Mouse (Mus musculus) intestine, embryonic 16.5 days (tissue): Measurements from ENCODE around the gene Abcc12. TPM values are rescaled to one million over a fixed set of nuclear protein-coding genes. Genes with fewer than 3 reads are reported as not detected.

ENCODE experiments used
- ATAC-seq: fragments of 200-750 bp; cut with Nextera tagmentation; 2 replicates; pipeline ENCODE4 v1.8.0; 2017; ENCODE audit warnings: moderate TSS enrichment, moderate library complexity
- H3K27ac ChIP-seq: fragments of 300-500 bp; sonication (generic); 2 replicates; pipeline ENCODE4 v1.5.1; 2014; ENCODE audit warnings: mild to moderate bottlenecking, low read length
- H3K27me3 ChIP-seq: fragments of 300-500 bp; sonication (generic); replicated peaks from 2 replicates; pipeline ENCODE4 v1.6.1; 2014; ENCODE audit warnings: low read length, control low read depth, mixed read lengths; ENCODE audit not compliant: control insufficient read depth, insufficient read depth
- H3K36me3 ChIP-seq: fragments of 300-500 bp; sonication (generic); 2 replicates; pipeline ENCODE4 v1.6.1; 2014; ENCODE audit warnings: low read length, control low read depth; ENCODE audit not compliant: control insufficient read depth, insufficient read depth
- H3K4me1 ChIP-seq: fragments of 300-500 bp; sonication (generic); 2 replicates; pipeline ENCODE4 v1.6.1; 2014; ENCODE audit warnings: low read length, control low read depth, mixed read lengths; ENCODE audit not compliant: control insufficient read depth, insufficient read depth
- H3K4me2 ChIP-seq: fragments of 300-500 bp; sonication (generic); 2 replicates; pipeline ENCODE4 v1.6.1; 2014; ENCODE audit warnings: low read depth, low read length, control low read depth
- H3K4me3 ChIP-seq: fragments of 300-500 bp; sonication (generic); 2 replicates; pipeline ENCODE4 v1.5.1; 2014; ENCODE audit warnings: mild to moderate bottlenecking, low read length
- H3K9ac ChIP-seq: fragments of 300-500 bp; sonication (generic); 2 replicates; pipeline ENCODE4 v1.6.1; 2014; ENCODE audit warnings: low read depth, low read length
- H3K9me3 ChIP-seq: fragments of 300-500 bp; sonication (generic); 2 replicates; pipeline ENCODE4 v1.6.1; 2016; ENCODE audit warnings: low read length, control low read depth; ENCODE audit not compliant: control insufficient read depth
- WGBS: fragments of 180-500 bp; shearing (Covaris S2); extraction: QIAGEN DNeasy Blood & Tissue Kit; methylation state at CpG from one replicate; pipeline ENCODE4 v1.1.7; 2014; 5-methylcytosine and 5-hydroxymethylcytosine counted together
- polyA plus RNA-seq: library from polyadenylated mRNA; unstranded; fragments of >200 nt; fragmentation: Nextera tagmentation; extraction: Ambion mirVana; gene quantifications from 2 replicates; pipeline ENCODE4 v1.2.1, GENCODE M21; 2015

Gene Abcc12
- polyA plus RNA-seq = 0.06 and 0.09 TPM in 2 replicates

- Histone ChIP-seq H3K9ac (no peak within 1 kb of the TSS), H3K27me3 (no peaks in the 10 kb centered on the region), H3K4me2 (no peak within 1 kb of the TSS), H3K27ac (no peak within 1 kb of the TSS), H3K9me3 (no peaks in the 10 kb centered on the region), H3K4me1 (no peaks in the 10 kb centered on the region; the same call in 1 of the 2 replicates), H3K4me3 (no peak within 1 kb of the TSS), H3K36me3 (no peaks in the 10 kb centered on the region)
- ATAC-seq = no peak
These were observed at the start of gene Abcc12 for GRCm38 (mm10) chr8:86580458-86580857. Gene Abcc12 (minus strand): TSS chr8:86580686.

GRCm38 (mm10) chr8:86630212-86630611 lies 49.7 kb upstream of the Abcc12 start:
- 80% methylated on average over 5 of the region's 5 CpGs for WGBS
- H3K36me3 ChIP-seq = peaks cover 5% of the 10 kb centered on the region
- H3K9me3 ChIP-seq = no peaks in the 10 kb centered on the region
- no peak overlapping the region for H3K27ac ChIP-seq
- no peaks in the 10 kb centered on the region for H3K27me3 ChIP-seq
- no peak overlapping the region for H3K9ac ChIP-seq
- H3K4me2 ChIP-seq = no peak overlapping the region
- ATAC-seq = no peak
- H3K4me3 ChIP-seq = no peak overlapping the region
- H3K4me1 ChIP-seq = peaks cover 5% of the 10 kb centered on the region

GRCm38 (mm10) chr8:86624915-86625314 lies 44.4 kb upstream of the Abcc12 start:
- Histone ChIP-seq H3K27ac (no peak overlapping the region), H3K27me3 (no peaks in the 10 kb centered on the region), H3K9ac (peak overlapping the region; percentile 80), H3K4me1 (peaks cover 10% of the 10 kb centered on the region), H3K4me3 (peak overlapping the region; percentile 94), H3K9me3 (no peaks in the 10 kb centered on the region), H3K36me3 (no peaks in the 10 kb centered on the region), H3K4me2 (peak overlapping the region; percentile 74)
- no peak for ATAC-seq
- 32% methylated on average over 7 of the region's 7 CpGs for WGBS

GRCm38 (mm10) chr8:86623911-86624731 lies 43.6 kb upstream of the Abcc12 start, which contains the start of gene Lonp2:
Gene Lonp2 (plus strand): TSS chr8:86624043.
- H3K27me3 ChIP-seq = no peaks in the 10 kb centered on the region
- WGBS = under 1% methylated on average over 62 of the region's 62 CpGs
- H3K4me1 ChIP-seq = peaks cover 10% of the 10 kb centered on the region
- H3K27ac ChIP-seq = peak within 1 kb of the TSS; percentile 76
- H3K4me2 ChIP-seq = peak within 1 kb of the TSS; percentile 74
- H3K4me3 ChIP-seq = peak within 1 kb of the TSS; percentile 94
- H3K9me3 ChIP-seq = no peaks in the 10 kb centered on the region
- H3K9ac ChIP-seq = peak within 1 kb of the TSS; percentile 80
- peak; percentile 99 for ATAC-seq
- H3K36me3 ChIP-seq = no peaks in the 10 kb centered on the region

DNA sequence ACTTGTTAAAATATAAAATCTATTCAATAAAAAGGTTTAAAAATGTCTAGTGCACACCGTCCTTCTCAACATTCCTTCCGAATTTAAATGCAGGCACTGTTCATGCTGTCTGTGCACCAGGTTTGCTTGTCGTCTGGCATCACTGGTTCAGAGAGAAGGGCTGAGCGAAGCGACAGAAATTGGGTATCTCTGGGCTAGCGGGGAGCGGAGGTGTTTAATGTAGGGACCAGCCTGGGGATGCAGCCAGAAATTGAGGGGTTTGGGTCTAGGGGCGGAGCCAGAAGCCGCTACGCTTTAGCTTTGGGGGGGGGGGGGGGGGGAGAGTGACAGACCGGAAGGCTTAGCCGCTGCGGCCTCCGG lies 43.0 kb upstream of the Abcc12 start:
- H3K4me2 ChIP-seq = peak overlapping the region; percentile 60
- H3K27ac ChIP-seq = no peak overlapping the region
- H3K27me3 ChIP-seq = no peaks in the 10 kb centered on the region
- H3K9ac ChIP-seq = peak overlapping the region; percentile 67
- no peaks in the 10 kb centered on the region for H3K36me3 ChIP-seq
- peak overlapping the region; percentile 94 for H3K4me3 ChIP-seq
- 2% methylated on average over 14 of the region's 14 CpGs for WGBS
- no peaks in the 10 kb centered on the region for H3K9me3 ChIP-seq
- peak; percentile 76 for ATAC-seq
- H3K4me1 ChIP-seq = peaks cover 10% of the 10 kb centered on the region

- Histone ChIP-seq H3K9ac (no peak overlapping the region), H3K4me1 (no peaks in the 10 kb centered on the region), H3K4me2 (no peak overlapping the region), H3K36me3 (no peaks in the 10 kb centered on the region), H3K27ac (no peak overlapping the region), H3K9me3 (no peaks in the 10 kb centered on the region), H3K4me3 (no peak overlapping the region), H3K27me3 (no peaks in the 10 kb centered on the region)
- ATAC-seq = no peak
- WGBS = 67% methylated on average over 7 of the region's 7 CpGs
These were observed 37.4 kb upstream of the Abcc12 start for GRCm38 (mm10) chr8:86617759-86618387.

DNA sequence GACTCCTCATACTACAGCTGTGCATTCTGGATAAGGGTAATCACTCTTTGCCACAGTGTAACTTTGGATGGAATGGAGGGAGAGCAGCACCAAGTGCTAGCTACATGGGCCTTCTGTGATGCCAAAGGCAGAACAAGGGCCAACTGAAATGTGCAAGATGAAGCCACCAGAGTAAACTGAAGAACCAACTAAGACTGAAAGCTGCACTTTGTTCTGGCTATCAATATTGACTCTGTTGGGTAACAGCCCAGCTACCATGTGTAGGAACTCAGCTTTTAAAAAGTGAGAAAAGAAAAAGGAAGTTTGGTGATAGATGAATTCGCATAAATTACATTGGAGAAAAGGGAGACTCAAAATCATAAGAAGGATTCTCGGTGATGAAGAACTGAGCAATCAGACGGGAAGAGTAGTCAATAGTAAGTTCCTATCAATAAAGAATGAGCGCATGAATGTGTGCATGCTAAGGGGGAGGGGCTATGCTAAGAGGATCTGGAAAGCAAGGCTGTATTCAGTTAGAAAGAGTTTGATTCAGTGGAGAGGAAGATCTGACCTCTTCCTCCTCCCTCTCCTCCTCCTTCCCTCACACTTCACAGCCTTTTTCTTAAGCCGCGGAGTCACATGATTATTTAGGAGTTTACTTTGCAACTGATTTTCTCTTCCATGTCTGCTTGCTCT lies 34.7 kb upstream of the Abcc12 start:
- no peak overlapping the region for H3K9ac ChIP-seq
- no peaks in the 10 kb centered on the region for H3K27me3 ChIP-seq
- no peak overlapping the region for H3K27ac ChIP-seq
- 84% methylated on average over 6 of the region's 6 CpGs for WGBS
- H3K4me1 ChIP-seq = no peaks in the 10 kb centered on the region
- H3K9me3 ChIP-seq = no peaks in the 10 kb centered on the region
- no peak overlapping the region for H3K4me3 ChIP-seq
- no peaks in the 10 kb centered on the region for H3K36me3 ChIP-seq
- no peak for ATAC-seq
- no peak overlapping the region for H3K4me2 ChIP-seq

- Histone ChIP-seq H3K9me3 (no peaks in the 10 kb centered on the region), H3K4me2 (no peak overlapping the region), H3K27ac (no peak overlapping the region), H3K27me3 (no peaks in the 10 kb centered on the region), H3K9ac (no peak overlapping the region), H3K4me3 (no peak overlapping the region), H3K36me3 (no peaks in the 10 kb centered on the region), H3K4me1 (no peaks in the 10 kb centered on the region)
- no peak for ATAC-seq
- 59% methylated on average over 2 of the region's 2 CpGs for WGBS
These were observed 33.3 kb upstream of the Abcc12 start for GRCm38 (mm10) chr8:86613798-86614197.

DNA sequence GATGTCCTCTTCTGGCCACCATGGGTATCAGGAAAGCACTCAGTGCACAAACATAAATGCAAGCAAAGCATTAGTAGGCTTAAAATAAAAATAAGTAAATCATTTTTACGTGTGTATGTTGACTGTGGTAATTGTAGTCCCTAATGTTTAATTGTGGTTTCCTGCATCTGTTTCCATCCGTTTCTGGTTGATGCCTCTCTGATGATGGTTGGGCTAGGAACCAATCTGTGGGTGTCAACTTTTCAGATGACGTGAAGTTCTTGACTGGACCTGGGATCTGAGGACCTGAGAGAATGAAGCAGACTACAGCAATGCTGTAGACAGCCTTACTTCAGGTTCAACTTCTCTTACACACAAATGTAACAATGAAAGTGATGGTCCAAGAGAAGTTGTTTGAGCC lies 24.2 kb upstream of the Abcc12 start:
- Histone ChIP-seq H3K9ac (no peak overlapping the region), H3K27ac (no peak overlapping the region), H3K4me3 (no peak overlapping the region), H3K4me1 (no peaks in the 10 kb centered on the region), H3K4me2 (no peak overlapping the region), H3K9me3 (no peaks in the 10 kb centered on the region), H3K36me3 (no peaks in the 10 kb centered on the region), H3K27me3 (no peaks in the 10 kb centered on the region)
- 75% methylated on average over 3 of the region's 3 CpGs for WGBS
- ATAC-seq = no peak
